Mouse (Mus musculus) cerebellum, postnatal 10 days (tissue): ENCODE measurements around the gene Nlrp4c.
"Not testable (repeated sequence)": the region's sequence is repeated elsewhere in the genome, so short reads cannot be mapped to it uniquely, and the experiment has no call there.

Experiments used
- DNase-seq, 2 experiments: peaks; one replicate each; pipeline ENCODE4 v3.0.0; 2021; ENCODE audit warnings: mixed read lengths in 2 of 2

Nlrp4c gene

DNA sequence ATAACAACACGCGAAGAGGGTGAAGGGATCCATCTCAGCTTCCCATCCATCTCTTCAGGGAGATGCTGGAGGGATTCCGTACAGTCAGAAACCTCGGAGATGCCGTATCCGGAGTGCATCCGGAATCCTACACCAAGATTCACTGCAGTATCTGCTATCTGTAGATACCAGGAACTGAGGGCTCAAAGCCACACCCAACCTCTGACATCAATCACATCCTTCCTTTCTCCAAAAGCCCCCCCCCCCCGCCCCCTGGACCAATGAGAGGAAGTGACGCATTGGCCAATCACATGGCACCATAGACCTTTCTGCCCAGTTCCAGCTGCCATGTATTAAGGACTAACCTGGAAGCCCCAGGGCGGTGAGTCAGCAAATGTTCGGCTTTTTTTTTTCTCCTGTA is at the start of gene Nlrp4c:
Gene Nlrp4c, plus strand, starts transcription at position 301 of the 400 bp plus-strand sequence.
- DNase-seq: no peak

DNA sequence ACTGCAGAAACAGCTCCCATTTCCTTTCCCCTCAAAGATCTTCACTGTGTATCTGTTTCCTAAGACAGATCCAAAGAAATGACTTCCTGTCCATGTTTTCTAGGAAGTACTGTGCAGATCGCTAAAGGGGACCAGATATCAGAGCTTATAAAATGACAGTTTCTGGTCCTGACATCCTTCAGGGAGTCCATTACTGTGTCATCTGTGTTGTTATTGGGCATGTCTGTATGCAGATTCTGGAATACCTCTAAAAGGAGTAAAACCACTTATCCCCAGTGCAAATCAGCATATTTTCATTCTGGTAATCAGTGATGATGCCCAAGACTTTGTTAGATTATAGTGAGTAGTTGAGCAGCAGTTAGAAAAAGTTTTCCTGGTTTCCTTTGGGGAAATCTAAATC is 34.1 kb upstream of the Nlrp4c start, which contains the start of gene Vmn1r65:
Gene Vmn1r65, minus strand, starts transcription at position 101 of the 400 bp plus-strand sequence.
- DNase-seq: no peak

- DNase-seq: peak in 1 of 2 experiments; percentile 7
Observed at GRCm38 (mm10) chr7:6119501-6119900, 74.5 kb downstream of the Nlrp4c start.

- peak in 1 of 2 experiments; percentile 0 for DNase-seq
Observed at GRCm38 (mm10) chr7:6120104-6120503, 75.1 kb downstream of the Nlrp4c start.

DNA sequence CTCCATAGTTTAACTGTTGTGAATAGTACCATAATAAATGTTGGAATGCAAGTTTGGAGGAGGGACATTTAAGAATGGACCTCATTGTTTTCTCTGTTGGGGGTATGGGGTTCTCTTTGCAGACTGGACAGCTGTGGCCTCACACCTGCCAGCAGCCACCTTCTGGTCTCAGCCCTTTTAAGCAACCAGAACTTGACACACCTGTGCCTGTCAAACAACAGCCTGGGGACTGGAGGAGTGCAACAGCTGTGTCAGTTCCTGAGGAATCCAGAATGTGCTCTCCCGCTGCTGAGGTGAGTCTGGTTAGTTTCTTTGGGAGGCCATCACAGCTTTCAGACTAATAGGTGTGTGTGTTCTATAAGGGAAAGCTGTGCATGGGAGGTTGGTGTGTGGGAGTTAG is 76.2 kb downstream of the Nlrp4c start:
- not testable (repeated sequence) for DNase-seq

DNA sequence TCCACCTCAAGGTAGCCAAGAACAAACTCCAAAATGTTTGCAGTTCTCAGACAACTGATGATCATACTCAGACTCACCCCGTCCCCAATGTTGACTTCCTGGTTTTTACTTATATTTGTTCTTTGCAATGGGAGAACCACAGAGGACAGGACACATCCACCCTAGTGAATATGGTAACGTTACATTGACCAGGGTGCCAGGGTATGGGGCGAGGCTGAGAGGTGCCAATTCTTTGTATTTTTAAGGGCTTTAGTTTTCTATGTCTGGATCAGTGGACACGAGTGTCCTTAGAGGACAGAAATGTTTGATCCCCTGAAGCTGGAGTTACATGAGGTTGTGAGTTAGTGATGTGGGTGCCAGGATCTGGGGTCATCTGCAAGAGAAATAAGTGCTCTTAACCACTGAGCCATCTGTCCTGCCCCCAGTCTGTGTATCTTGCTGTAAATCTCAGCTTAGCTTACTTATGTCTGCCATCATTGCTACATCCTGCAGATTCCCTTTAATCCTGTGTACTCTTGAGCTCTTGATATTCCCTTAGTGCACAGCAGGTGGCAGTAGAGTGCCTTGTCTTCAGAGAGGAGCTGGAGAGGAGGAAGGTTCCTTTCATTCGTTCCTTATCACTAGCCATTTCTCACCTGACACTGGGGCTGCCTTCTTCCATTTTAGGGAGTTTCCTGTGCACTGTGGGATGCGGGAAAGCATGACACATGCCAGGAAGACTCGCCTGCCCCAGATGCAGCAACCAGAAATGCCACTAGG is 81.9 kb downstream of the Nlrp4c start:
- peak; percentile 87 to 89 for DNase-seq

DNA sequence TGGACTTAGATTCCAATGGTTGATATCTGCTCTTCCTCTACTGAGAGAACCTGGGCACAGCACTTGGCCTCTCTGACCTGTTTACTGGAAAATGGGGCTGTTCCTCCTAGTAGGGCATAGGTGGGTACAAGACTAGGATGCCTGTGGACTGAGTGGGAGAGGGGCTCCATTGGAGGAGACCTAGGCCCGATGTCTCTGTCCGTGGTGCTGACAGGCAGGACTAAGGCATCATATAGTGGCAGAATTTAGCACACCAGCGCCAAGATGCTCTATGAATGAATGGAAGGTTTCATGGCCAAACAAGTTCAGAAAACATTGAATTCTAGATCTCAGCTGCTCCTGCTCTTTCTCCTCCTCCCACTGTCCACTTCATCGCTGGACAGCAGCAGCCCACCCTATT is 85.4 kb downstream of the Nlrp4c start:
- DNase-seq: peak in 1 of 2 experiments; percentile 0

GRCm38 (mm10) chr7:6132646-6133045 is 87.7 kb downstream of the Nlrp4c start:
- DNase-seq: peak in 1 of 2 experiments; percentile 8

GRCm38 (mm10) chr7:6136497-6136896 is 91.5 kb downstream of the Nlrp4c start:
- no peak for DNase-seq

DNA sequence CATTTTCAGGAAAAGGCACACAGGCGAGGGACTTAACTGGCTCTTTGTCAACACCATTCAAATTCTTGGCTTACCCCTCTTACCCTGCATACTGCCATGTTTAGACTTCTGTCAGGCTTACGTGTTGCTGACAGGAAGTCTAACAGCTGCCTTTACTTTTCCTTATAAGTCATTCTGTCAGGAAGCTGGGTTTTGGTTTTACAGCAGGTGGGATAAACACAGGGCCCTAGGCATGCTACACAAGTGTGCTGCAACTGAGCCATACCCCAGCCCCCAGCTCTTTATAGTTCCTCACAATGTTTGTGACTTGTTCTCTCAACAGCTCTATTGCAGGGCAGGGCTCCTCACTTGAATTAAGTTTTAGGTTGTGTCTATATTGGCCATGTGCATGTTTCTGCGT is 94.3 kb downstream of the Nlrp4c start:
- DNase-seq: no peak

GRCm38 (mm10) chr7:6143991-6144531 is 99.1 kb downstream of the Nlrp4c start:
- no peak for DNase-seq

GRCm38 (mm10) chr7:6145423-6146188 is 100.6 kb downstream of the Nlrp4c start:
- DNase-seq: no peak

GRCm38 (mm10) chr7:6146194-6146981 is 101.4 kb downstream of the Nlrp4c start:
- DNase-seq: no peak

DNA sequence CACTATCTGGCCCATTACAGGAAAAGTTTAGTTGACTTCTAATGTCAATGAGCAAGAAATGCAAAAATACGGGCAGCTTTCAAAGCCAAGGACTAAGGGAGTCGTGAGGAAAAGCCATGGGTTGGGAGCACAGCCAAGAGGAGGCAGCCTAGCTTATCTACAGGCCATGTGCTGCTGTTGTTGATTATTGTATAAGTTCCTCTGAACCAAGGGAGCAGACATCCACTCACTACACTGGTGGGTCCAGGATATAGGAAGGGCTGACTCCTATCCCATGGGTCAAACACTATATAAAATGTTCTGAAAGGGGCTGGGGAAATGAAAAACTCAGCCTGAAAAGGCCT is 102.0 kb downstream of the Nlrp4c start:
- DNase-seq: peak in 1 of 2 experiments; percentile 35

- DNase-seq: no peak
Observed at GRCm38 (mm10) chr7:6147688-6148087, 102.7 kb downstream of the Nlrp4c start.

GRCm38 (mm10) chr7:6151266-6151665 is 106.3 kb downstream of the Nlrp4c start:
- DNase-seq: no peak

- no peak for DNase-seq
Observed at GRCm38 (mm10) chr7:6152036-6152435, 107.1 kb downstream of the Nlrp4c start.

- DNase-seq: no peak
Observed at GRCm38 (mm10) chr7:6153131-6153530, 108.2 kb downstream of the Nlrp4c start.

GRCm38 (mm10) chr7:6154164-6154563 is 109.2 kb downstream of the Nlrp4c start:
- no peak for DNase-seq
